Comparison of ENCODE assay signal across 22 mouse cellular contexts in genomic region chr4:56720403-56720802, GRCm38 (mm10). TPM values are rescaled to one million over a fixed set of nuclear protein-coding genes. Genes with fewer than 3 reads are reported as not detected.
"Had no signal": no experiment of that assay in that cellular context is flagged by ENCODE, and none has a peak within 500 bp of the region (broad histone marks: within the 10 kb centered on the region; RNA-seq: fewer than 3 reads in every experiment).

No protein-coding gene starts in this region.

- ATAC-seq: lung, postnatal 0 days had no signal

- DNase-seq: kidney, postnatal 4 days; lung, adult 2 months; lung, postnatal 36 days; midbrain, embryonic 14.5 days; right cerebral cortex, postnatal 4 days; spleen, adult 18-20 months; thymus, postnatal 36 days had no signal

- H3K9me3 ChIP-seq: limb, embryonic 10.5 days; liver, embryonic 15.5 days; neural tube, embryonic 15.5 days had no signal

- H3K4me2 ChIP-seq: liver, embryonic 11.5 days; liver, embryonic 15.5 days; neural tube, embryonic 15.5 days had no signal

- H3K4me1 ChIP-seq: limb, embryonic 10.5 days; liver, embryonic 15.5 days had no signal

- H3K27ac ChIP-seq: kidney, postnatal 0 days; layer of hippocampus, adult 2 months; limb, embryonic 10.5 days; liver, embryonic 15.5 days; neural tube, embryonic 15.5 days had no signal

- H3K4me3 ChIP-seq: layer of hippocampus, adult 2 months; limb, embryonic 10.5 days; liver, embryonic 15.5 days; myocyte; neural tube, embryonic 15.5 days had no signal

- H3K36me3 ChIP-seq: limb, embryonic 10.5 days; liver, embryonic 15.5 days; neural tube, embryonic 15.5 days had no signal

- H3K27me3 ChIP-seq: liver, embryonic 15.5 days; neural tube, embryonic 15.5 days had no signal

- H3K9ac ChIP-seq: liver, embryonic 15.5 days; neural tube, embryonic 15.5 days had no signal

RNA-seq across cellular contexts. Expression of gene Gm26657, which starts 19.5 kb away (rescaled TPM):
- total RNA-seq: layer of hippocampus, adult 2 months; layer of hippocampus, postnatal 10 days; left cerebral cortex, postnatal 10 days; megakaryocyte progenitor cell, adult 5-6 weeks had no signal
- polyA plus RNA-seq: kidney, postnatal 0 days; limb, embryonic 10.5 days; limb, embryonic 14.5 days; liver, embryonic 11.5 days; liver, embryonic 15.5 days; lung, adult 2 months; lung, postnatal 0 days; midbrain, embryonic 14.5 days; myocyte; neural tube, embryonic 11.5 days; neural tube, embryonic 15.5 days; stomach, embryonic 14.5 days; thymus, postnatal 0 days had no signal

RNA-seq across cellular contexts. Expression of gene Actl7b, which starts 20.8 kb away (rescaled TPM):
- total RNA-seq: left cerebral cortex, postnatal 10 days had no signal
- polyA plus RNA-seq: kidney, postnatal 0 days; limb, embryonic 10.5 days; liver, embryonic 11.5 days; liver, embryonic 15.5 days; midbrain, embryonic 14.5 days; myocyte; neural tube, embryonic 11.5 days; neural tube, embryonic 15.5 days; stomach, embryonic 14.5 days; thymus, postnatal 0 days had no signal

RNA-seq across cellular contexts. Expression of gene Actl7a, which starts 22.8 kb away (rescaled TPM):
- total RNA-seq: layer of hippocampus, adult 2 months; layer of hippocampus, postnatal 10 days; left cerebral cortex, postnatal 10 days; megakaryocyte progenitor cell, adult 5-6 weeks had no signal
- polyA plus RNA-seq: kidney, postnatal 0 days; limb, embryonic 10.5 days; limb, embryonic 14.5 days; liver, embryonic 11.5 days; liver, embryonic 15.5 days; lung, adult 2 months; lung, postnatal 0 days; midbrain, embryonic 14.5 days; myocyte; neural tube, embryonic 11.5 days; neural tube, embryonic 15.5 days; stomach, embryonic 14.5 days; thymus, postnatal 0 days had no signal
